Mouse (Mus musculus) stomach, embryonic 14.5 days (tissue): ENCODE data around the gene Drosha. TPM values are rescaled to one million over a fixed set of nuclear protein-coding genes. Genes with fewer than 3 reads are reported as not detected.

Experiments used
- ATAC-seq: fragments of 200-750 bp; cut with Nextera tagmentation; 2 replicates; pipeline ENCODE4 v1.8.0; 2017; ENCODE audit warnings: low read depth, moderate TSS enrichment; ENCODE audit not compliant: insufficient number of reproducible peaks, insufficient read depth, low FRiP score
- H3K27ac ChIP-seq: fragments of 300-500 bp; sonication (generic); 2 replicates; pipeline ENCODE4 v1.5.1; 2014; ENCODE audit warnings: mild to moderate bottlenecking, low read length, moderate library complexity, mixed read lengths
- H3K27me3 ChIP-seq: fragments of 300-500 bp; sonication (generic); 2 replicates; pipeline ENCODE4 v1.6.1; 2014; ENCODE audit warnings: low read length, control low read depth, mixed read lengths; ENCODE audit not compliant: control insufficient read depth, insufficient read depth
- H3K36me3 ChIP-seq: fragments of 300-500 bp; sonication (generic); 2 replicates; pipeline ENCODE4 v1.6.1; 2014; ENCODE audit warnings: mild to moderate bottlenecking, control low read depth, low read length, moderate library complexity, mixed read lengths; ENCODE audit not compliant: control insufficient read depth, insufficient read depth
- H3K4me1 ChIP-seq: fragments of 300-500 bp; sonication (generic); 2 replicates; pipeline ENCODE4 v1.6.1; 2014; ENCODE audit warnings: low read length, control low read depth, mixed read lengths; ENCODE audit not compliant: control insufficient read depth, insufficient read depth
- H3K4me2 ChIP-seq: fragments of 300-500 bp; sonication (generic); replicated peaks from 2 replicates; pipeline ENCODE4 v1.6.1; 2014; ENCODE audit warnings: low read depth, low read length, control low read depth
- H3K4me3 ChIP-seq: fragments of 300-500 bp; sonication (generic); 2 replicates; pipeline ENCODE4 v1.5.1; 2014; ENCODE audit warnings: low read depth, low read length, control low read depth
- H3K9ac ChIP-seq: fragments of 300-500 bp; sonication (generic); replicated peaks from 2 replicates; pipeline ENCODE4 v1.6.1; 2014; ENCODE audit warnings: low read depth, mild to moderate bottlenecking, control low read depth, low read length, moderate library complexity, mixed read lengths
- H3K9me3 ChIP-seq: fragments of 300-500 bp; sonication (generic); 2 replicates; pipeline ENCODE4 v1.6.1; 2016; ENCODE audit warnings: low read depth, low read length, control low read depth; ENCODE audit not compliant: control insufficient read depth
- WGBS: fragments of 180-500 bp; shearing (Covaris S2); extraction: QIAGEN DNeasy Blood & Tissue Kit; methylation state at CpG from one replicate; pipeline ENCODE4 v1.1.7; 2014; 5-methylcytosine and 5-hydroxymethylcytosine counted together
- polyA plus RNA-seq: library from polyadenylated mRNA; unstranded; fragments of >200 nt; fragmentation: Nextera tagmentation; extraction: Ambion mirVana; gene quantifications from 2 replicates; pipeline ENCODE4 v1.2.1, GENCODE M21; 2014

Drosha gene
- polyA plus RNA-seq, 1 experiment from 2014 or later = 41.3 TPM

- Histone ChIP-seq H3K9me3 (peaks cover 3% of the 10 kb centered on the region; the same call in 1 of the 2 replicates), H3K9ac (no peak overlapping the region), H3K27ac (no peak overlapping the region), H3K36me3 (peaks cover 19% of the 10 kb centered on the region), H3K4me3 (no peak overlapping the region), H3K4me2 (no peak overlapping the region), H3K27me3 (no peaks in the 10 kb centered on the region), H3K4me1 (no peaks in the 10 kb centered on the region)
- no peak for ATAC-seq
- 94% methylated on average over 18 of the region's 18 CpGs for WGBS
Measured at GRCm38 (mm10) chr15:12896022-12897009, 71.7 kb downstream of the Drosha start.

- no peaks in the 10 kb centered on the region for H3K27me3 ChIP-seq
- peaks cover 31% of the 10 kb centered on the region for H3K36me3 ChIP-seq
- no peak for ATAC-seq
- H3K4me2 ChIP-seq = no peak overlapping the region
- H3K27ac ChIP-seq = no peak overlapping the region
- no peaks in the 10 kb centered on the region for H3K4me1 ChIP-seq
- 94% methylated on average over 8 of the region's 8 CpGs for WGBS
- H3K9ac ChIP-seq = no peak overlapping the region
- H3K9me3 ChIP-seq = peaks cover 3% of the 10 kb centered on the region; the same call in 1 of the 2 replicates
- H3K4me3 ChIP-seq = no peak overlapping the region
Measured at GRCm38 (mm10) chr15:12897831-12898230, 73.2 kb downstream of the Drosha start.

GRCm38 (mm10) chr15:12900428-12901196 is 76.0 kb downstream of the Drosha start:
- no peak overlapping the region for H3K27ac ChIP-seq
- no peak for ATAC-seq
- H3K4me3 ChIP-seq = no peak overlapping the region
- H3K4me1 ChIP-seq = no peaks in the 10 kb centered on the region
- no peak overlapping the region for H3K4me2 ChIP-seq
- H3K27me3 ChIP-seq = no peaks in the 10 kb centered on the region
- WGBS = 90% methylated on average over 18 of the region's 18 CpGs
- peaks cover 3% of the 10 kb centered on the region; the same call in 1 of the 2 replicates for H3K9me3 ChIP-seq
- peaks cover 48% of the 10 kb centered on the region for H3K36me3 ChIP-seq
- H3K9ac ChIP-seq = no peak overlapping the region

GRCm38 (mm10) chr15:12901197-12901570 is 76.6 kb downstream of the Drosha start:
- H3K36me3 ChIP-seq = peaks cover 48% of the 10 kb centered on the region
- ATAC-seq = no peak
- no peak overlapping the region for H3K4me3 ChIP-seq
- H3K27me3 ChIP-seq = no peaks in the 10 kb centered on the region
- H3K4me1 ChIP-seq = no peaks in the 10 kb centered on the region
- H3K9ac ChIP-seq = no peak overlapping the region
- WGBS = 91% methylated on average over 8 of the region's 8 CpGs
- no peak overlapping the region for H3K27ac ChIP-seq
- peaks cover 3% of the 10 kb centered on the region; the same call in 1 of the 2 replicates for H3K9me3 ChIP-seq
- H3K4me2 ChIP-seq = no peak overlapping the region

GRCm38 (mm10) chr15:12904442-12904841 is 79.8 kb downstream of the Drosha start:
- Histone ChIP-seq H3K27ac (no peak overlapping the region), H3K4me3 (no peak overlapping the region), H3K9ac (no peak overlapping the region), H3K27me3 (no peaks in the 10 kb centered on the region), H3K4me1 (0 out of 2 replicates have a peak, but pooled peaks cover 4% of the 10 kb centered on the region), H3K36me3 (peaks cover 37% of the 10 kb centered on the region), H3K4me2 (no peak overlapping the region), H3K9me3 (no peaks in the 10 kb centered on the region)
- 95% methylated on average over 6 of the region's 6 CpGs for WGBS
- no peak for ATAC-seq

- WGBS = 71% methylated on average over 19 of the region's 19 CpGs
- H3K4me3 ChIP-seq = no peak overlapping the region
- no peak overlapping the region for H3K4me2 ChIP-seq
- H3K9ac ChIP-seq = no peak overlapping the region
- H3K27me3 ChIP-seq = no peaks in the 10 kb centered on the region
- peaks cover 20% of the 10 kb centered on the region for H3K36me3 ChIP-seq
- ATAC-seq = 0 out of 2 replicates have a peak, but pooled peaks have one; percentile 40
- H3K4me1 ChIP-seq = 0 out of 2 replicates have a peak, but pooled peaks cover 4% of the 10 kb centered on the region
- no peak overlapping the region for H3K27ac ChIP-seq
- no peaks in the 10 kb centered on the region for H3K9me3 ChIP-seq
Measured at GRCm38 (mm10) chr15:12907962-12908719, 83.5 kb downstream of the Drosha start.

GRCm38 (mm10) chr15:12908720-12909028 is 84.1 kb downstream of the Drosha start:
- WGBS = 61% methylated on average over 4 of the region's 4 CpGs
- Histone ChIP-seq H3K27ac (no peak overlapping the region), H3K4me2 (no peak overlapping the region), H3K9me3 (no peaks in the 10 kb centered on the region), H3K9ac (no peak overlapping the region), H3K36me3 (peaks cover 17% of the 10 kb centered on the region), H3K4me1 (0 out of 2 replicates have a peak, but pooled peaks cover 4% of the 10 kb centered on the region), H3K4me3 (no peak overlapping the region), H3K27me3 (no peaks in the 10 kb centered on the region)
- no peak for ATAC-seq

DNA sequence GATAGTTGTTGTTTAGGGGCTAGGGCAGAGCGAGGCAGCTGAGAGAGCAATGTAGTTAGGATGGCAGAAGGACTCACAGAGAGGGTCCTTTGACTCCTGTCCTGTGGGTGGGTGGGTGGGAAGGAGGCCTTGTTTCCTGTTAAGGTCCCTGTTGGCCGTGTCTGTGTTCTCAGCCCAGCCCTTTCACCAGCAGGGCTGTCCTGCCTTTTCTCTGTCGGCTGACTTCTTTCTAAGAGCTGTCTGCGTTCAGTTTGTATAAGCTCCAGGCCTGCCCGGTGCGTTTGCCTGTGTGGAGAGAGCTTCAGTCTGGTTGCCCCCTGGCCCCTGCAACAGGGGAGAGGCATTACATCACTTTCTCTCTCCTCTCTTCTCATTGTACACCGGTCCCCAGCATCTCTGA is 84.6 kb downstream of the Drosha start:
- Histone ChIP-seq H3K4me3 (no peak overlapping the region), H3K36me3 (peaks cover 13% of the 10 kb centered on the region), H3K9ac (no peak overlapping the region), H3K27ac (no peak overlapping the region), H3K4me1 (0 out of 2 replicates have a peak, but pooled peaks cover 4% of the 10 kb centered on the region), H3K27me3 (no peaks in the 10 kb centered on the region), H3K9me3 (no peaks in the 10 kb centered on the region), H3K4me2 (no peak overlapping the region)
- no peak for ATAC-seq
- 51% methylated on average over 7 of the region's 7 CpGs for whole genome bisulfite sequencing
